Mouse (Mus musculus) lung, postnatal 0 days (tissue): Measurements from ENCODE around the gene Mettl7a3. TPM values are rescaled to one million over a fixed set of nuclear protein-coding genes. Genes with fewer than 3 reads are reported as not detected.

Experiments used
- ATAC-seq: fragments of 200-750 bp; cut with Nextera tagmentation; 2 replicates; pipeline ENCODE4 v1.8.0; 2017; ENCODE audit warnings: moderate library complexity
- DNase-seq: peaks from one replicate; pipeline ENCODE4 v3.0.0-alpha.2; 2016; ENCODE audit warnings: low spot score
- H3K27ac ChIP-seq: fragments of 300-500 bp; sonication (generic); 2 replicates; pipeline ENCODE4 v1.5.1; 2014; ENCODE audit warnings: antibody characterized with exemption, mild to moderate bottlenecking, low read length, mixed read lengths
- H3K27me3 ChIP-seq: fragments of 300-500 bp; sonication (generic); replicated peaks from 2 replicates; pipeline ENCODE4 v1.6.1; 2014; ENCODE audit warnings: low read length, mixed read lengths; ENCODE audit not compliant: insufficient read depth
- H3K36me3 ChIP-seq: fragments of 300-500 bp; sonication (generic); 2 replicates; pipeline ENCODE4 v1.6.1; 2014; ENCODE audit warnings: low read length, mixed read lengths; ENCODE audit not compliant: insufficient read depth
- H3K4me1 ChIP-seq: fragments of 300-500 bp; sonication (generic); 2 replicates; pipeline ENCODE4 v1.6.1; 2014; ENCODE audit warnings: antibody characterized with exemption, low read depth, low read length, mixed read lengths; ENCODE audit not compliant: insufficient read depth
- H3K4me2 ChIP-seq: fragments of 300-500 bp; sonication (generic); replicated peaks from 2 replicates; pipeline ENCODE4 v1.6.1; 2014; ENCODE audit warnings: low read depth, mild to moderate bottlenecking, low read length, moderate library complexity, mixed read lengths
- H3K4me3 ChIP-seq: fragments of 300-500 bp; sonication (generic); 2 replicates; pipeline ENCODE4 v1.5.1; 2014; ENCODE audit warnings: low read depth, low read length
- H3K9ac ChIP-seq: fragments of 300-500 bp; sonication (generic); replicated peaks from 2 replicates; pipeline ENCODE4 v1.6.1; 2014; ENCODE audit warnings: low read depth, mild to moderate bottlenecking
- H3K9me3 ChIP-seq: fragments of 300-500 bp; sonication (generic); 2 replicates; pipeline ENCODE4 v1.6.1; 2016; ENCODE audit warnings: low read length, mixed read lengths
- CTCF ChIP-seq: IDR thresholded peaks from 2 replicates; pipeline ENCODE4 v1.5.1; 2016; ENCODE audit warnings: antibody characterized with exemption, mild to moderate bottlenecking
- EP300 ChIP-seq: IDR thresholded peaks from 2 replicates; pipeline ENCODE4 v1.6.1; 2016; ENCODE audit warnings: antibody characterized with exemption, mild to moderate bottlenecking, control low read depth
- WGBS: fragments of 180-500 bp; shearing (Covaris S2); extraction: QIAGEN DNeasy Blood & Tissue Kit; methylation state at CpG from one replicate; pipeline ENCODE4 v1.1.7; 2014; 5-methylcytosine and 5-hydroxymethylcytosine counted together
- polyA plus RNA-seq: library from polyadenylated mRNA; unstranded; fragments of >200 nt; fragmentation: Nextera tagmentation; extraction: Ambion mirVana; gene quantifications from 2 replicates; pipeline ENCODE4 v1.2.1, GENCODE M21; 2015

The Mettl7a3 gene
- polyA plus RNA-seq, 1 experiment from 2014 or later = 0.12 TPM

DNA sequence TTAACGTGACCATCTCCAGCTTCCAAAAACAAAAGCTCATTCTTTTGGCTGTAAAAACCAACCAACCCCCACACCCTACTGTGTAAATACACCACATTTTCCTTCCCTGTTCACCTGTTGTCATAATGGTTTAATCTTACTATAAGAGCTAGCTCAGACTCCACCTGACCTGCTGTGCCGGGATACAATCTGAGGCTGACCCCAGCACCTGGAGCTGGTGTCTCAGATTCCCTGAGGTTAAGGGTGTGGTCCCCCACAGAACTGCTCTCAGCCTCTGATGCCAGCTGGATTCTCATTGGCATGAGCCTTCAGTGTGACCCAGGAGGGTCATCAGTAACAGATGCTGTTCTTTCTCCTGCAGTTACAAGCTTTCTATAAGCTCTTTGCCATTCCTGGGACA, 45.4 kb downstream of the Mettl7a3 start:
- Histone ChIP-seq H3K4me3 (no peak overlapping the region), H3K9me3 (no peaks in the 10 kb centered on the region), H3K9ac (no peak overlapping the region), H3K27me3 (no peaks in the 10 kb centered on the region), H3K4me1 (no peaks in the 10 kb centered on the region), H3K4me2 (no peak overlapping the region), H3K36me3 (no peaks in the 10 kb centered on the region), H3K27ac (no peak overlapping the region)
- no peak for TF ChIP-seq EP300
- DNase-seq (peak; percentile 46), ATAC-seq (peak; percentile 69)
- 56% methylated on average over 2 of the region's 2 CpGs for WGBS

DNA sequence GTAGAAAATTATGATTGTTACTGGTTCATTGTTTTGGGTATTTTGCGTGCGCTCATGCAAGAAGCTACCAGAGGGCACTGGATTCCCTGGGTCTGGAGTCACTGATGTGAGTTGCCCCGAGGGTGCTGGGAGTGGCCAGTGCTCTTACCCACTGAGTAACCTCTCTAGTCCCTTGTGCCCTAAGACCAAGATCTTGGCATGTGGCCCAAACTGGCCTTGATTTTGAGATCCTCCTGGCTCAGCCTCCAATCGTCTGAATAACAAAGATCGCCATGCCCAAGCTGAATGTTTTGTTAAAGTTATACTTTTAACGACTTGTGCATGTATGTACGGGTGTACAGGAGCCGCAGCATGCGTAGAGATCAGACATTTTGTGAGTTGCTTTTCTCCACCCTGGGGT, 51.0 kb downstream of the Mettl7a3 start:
- Histone ChIP-seq H3K27me3 (no peaks in the 10 kb centered on the region), H3K9ac (no peak overlapping the region), H3K4me2 (no peak overlapping the region), H3K4me3 (no peak overlapping the region), H3K36me3 (no peaks in the 10 kb centered on the region), H3K27ac (no peak overlapping the region), H3K9me3 (no peaks in the 10 kb centered on the region), H3K4me1 (no peaks in the 10 kb centered on the region)
- DNase-seq (no peak), ATAC-seq (no peak)
- WGBS = 92% methylated on average over 9 of the region's 9 CpGs
- TF ChIP-seq EP300 (no peak), CTCF (no peak)

DNA sequence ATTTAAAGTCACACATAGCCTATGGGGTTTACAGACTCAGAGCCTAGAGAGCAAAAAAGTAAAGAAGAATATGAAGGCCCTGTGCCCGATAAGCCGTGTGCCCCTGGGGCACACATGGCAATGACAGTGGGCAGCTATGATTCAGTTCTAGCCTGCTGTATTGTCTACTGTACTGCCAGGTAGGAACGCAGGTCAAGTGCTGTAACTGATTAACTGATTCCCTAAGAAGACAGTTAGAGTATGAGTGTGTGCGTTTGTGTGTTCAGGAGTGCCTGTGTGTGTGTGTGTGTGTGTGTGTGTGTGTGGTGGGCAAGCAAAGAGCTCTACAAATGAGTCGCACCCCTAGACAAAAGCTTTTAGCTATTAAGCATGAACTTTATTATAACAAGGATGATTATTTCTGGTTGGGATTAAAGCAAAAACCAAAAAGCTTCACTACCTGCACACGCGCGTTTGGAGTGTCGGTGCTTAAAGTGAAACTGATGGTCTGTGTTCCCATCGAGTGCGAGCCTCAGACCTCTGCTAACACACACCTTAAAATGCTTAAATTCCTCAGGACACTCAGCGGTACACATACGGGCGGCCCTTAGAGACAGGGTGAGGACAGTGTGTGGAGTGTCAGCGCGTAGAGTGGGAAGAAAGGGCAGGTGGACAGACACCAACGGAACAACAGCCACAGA, 53.0 kb downstream of the Mettl7a3 start:
- no peak for TF ChIP-seq CTCF
- no peak for TF ChIP-seq EP300
- no peak overlapping the region for H3K4me3 ChIP-seq
- no peaks in the 10 kb centered on the region for H3K27me3 ChIP-seq
- H3K9me3 ChIP-seq = no peaks in the 10 kb centered on the region
- ATAC-seq = peak; percentile 93
- H3K27ac ChIP-seq = peak overlapping the region; percentile 81
- H3K4me2 ChIP-seq = peak overlapping the region; percentile 28
- no peaks in the 10 kb centered on the region for H3K36me3 ChIP-seq
- H3K9ac ChIP-seq = no peak overlapping the region
- H3K4me1 ChIP-seq = no peaks in the 10 kb centered on the region
- whole genome bisulfite sequencing = 57% methylated on average over 17 of the region's 17 CpGs
- peak; percentile 81 for DNase-seq

DNA sequence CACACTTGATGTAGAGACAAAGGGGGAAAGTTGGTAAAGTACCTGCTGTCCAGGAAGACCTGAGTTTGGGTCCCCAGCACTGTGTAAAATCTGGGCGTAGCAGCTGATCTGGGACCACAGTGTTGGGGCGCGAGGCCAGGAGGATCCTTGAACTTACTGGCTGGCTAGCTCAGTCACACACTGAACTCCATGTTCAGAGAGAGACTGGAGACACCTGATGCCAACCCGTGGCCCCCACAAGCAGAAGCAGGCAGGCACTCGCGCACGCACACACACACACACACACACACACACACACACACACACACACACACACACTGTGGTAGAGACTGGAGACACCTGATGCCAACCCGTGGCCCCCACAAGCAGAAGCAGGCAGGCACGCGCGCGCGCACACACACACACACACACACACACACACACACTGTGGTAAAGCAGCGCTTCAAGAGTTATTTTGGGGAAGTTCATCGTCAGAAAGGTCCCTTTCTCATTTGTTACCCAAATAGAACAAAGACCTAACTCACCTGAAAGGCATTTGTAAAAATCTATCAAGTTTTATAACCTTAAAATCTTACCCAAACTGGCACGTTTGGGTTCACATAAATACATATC, 53.6 kb downstream of the Mettl7a3 start:
- no peaks in the 10 kb centered on the region for H3K9me3 ChIP-seq
- no peak overlapping the region for H3K4me3 ChIP-seq
- peak; percentile 64 for ATAC-seq
- H3K9ac ChIP-seq = no peak overlapping the region
- H3K27ac ChIP-seq = peak overlapping the region; percentile 81
- no peaks in the 10 kb centered on the region for H3K4me1 ChIP-seq
- H3K36me3 ChIP-seq = no peaks in the 10 kb centered on the region
- peak overlapping the region; percentile 28 for H3K4me2 ChIP-seq
- WGBS = 61% methylated on average over 15 of the region's 16 CpGs
- no peaks in the 10 kb centered on the region for H3K27me3 ChIP-seq
- TF ChIP-seq EP300 (no peak), CTCF (no peak)
- peak; percentile 17 for DNase-seq

DNA sequence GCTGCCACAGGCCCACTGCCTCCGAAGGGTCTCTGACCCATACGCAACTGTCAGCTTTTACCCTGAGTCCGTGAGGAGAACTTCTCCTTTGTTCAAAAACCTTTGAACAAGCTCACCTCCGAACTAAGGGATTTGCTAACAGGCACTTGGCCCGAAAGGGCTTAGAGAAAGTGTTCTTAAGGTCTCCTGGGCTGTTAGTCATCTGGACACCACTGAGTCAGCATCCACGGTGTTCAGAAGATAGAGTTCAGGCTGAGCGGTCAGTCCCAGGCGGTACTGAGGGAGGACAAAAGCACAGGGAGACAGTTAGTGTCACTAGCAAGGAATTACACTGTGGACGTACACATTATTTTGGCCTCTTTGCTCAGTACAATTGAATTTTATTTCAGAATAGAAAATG, 54.2 kb downstream of the Mettl7a3 start:
- Histone ChIP-seq H3K4me1 (no peaks in the 10 kb centered on the region), H3K27ac (peak overlapping the region; percentile 81), H3K27me3 (no peaks in the 10 kb centered on the region), H3K4me3 (no peak overlapping the region), H3K4me2 (no peak overlapping the region), H3K36me3 (no peaks in the 10 kb centered on the region), H3K9ac (no peak overlapping the region), H3K9me3 (no peaks in the 10 kb centered on the region)
- TF ChIP-seq CTCF = no peak
- TF ChIP-seq EP300 = no peak
- DNase-seq (peak; percentile 55), ATAC-seq (0 out of 2 replicates have a peak, but pooled peaks have one; percentile 12)
- 53% methylated on average over 9 of the region's 9 CpGs for WGBS

Other genes starting within 250 kb of the Mettl7a3 start
- 28.3 and 35.3 TPM in 2 replicates for gene Atf1, start 107.1 kb upstream of the Mettl7a3 start, polyA plus RNA-seq
- not detected in 2 replicates for gene Tmprss12, start 54.1 kb upstream of the Mettl7a3 start, polyA plus RNA-seq
- gene Mettl7a1, start 30.8 kb upstream of the Mettl7a3 start, polyA plus RNA-seq = 62.9 and 88.1 TPM in 2 replicates
- gene Methig1, start 18.2 kb downstream of the Mettl7a3 start, polyA plus RNA-seq = not detected in 2 replicates
- 0.11 and 0.19 TPM in 2 replicates for gene Mettl7a2, start 18.3 kb downstream of the Mettl7a3 start, polyA plus RNA-seq
- not detected in 2 replicates for gene Higd1c, start 29.6 kb downstream of the Mettl7a3 start, polyA plus RNA-seq
- 0.11 and 0.12 TPM in 2 replicates for gene Gm5475, start 87.2 kb downstream of the Mettl7a3 start, polyA plus RNA-seq
- 16.1 and 19.2 TPM in 2 replicates for gene Slc11a2, start 90.1 kb downstream of the Mettl7a3 start, polyA plus RNA-seq
- gene Letmd1, start 134.1 kb downstream of the Mettl7a3 start, polyA plus RNA-seq = 13.0 and 13.2 TPM in 2 replicates
- gene Csrnp2, start 160.6 kb downstream of the Mettl7a3 start, polyA plus RNA-seq = 4.7 and 4.9 TPM in 2 replicates
- 13.9 and 16.6 TPM in 2 replicates for gene Tfcp2, start 217.1 kb downstream of the Mettl7a3 start, polyA plus RNA-seq